Mouse (Mus musculus): ENCODE data around the gene Jmjd8. TPM values are rescaled to one million over a fixed set of nuclear protein-coding genes. Genes with fewer than 3 reads are reported as not detected.

The Jmjd8 gene
- 52.1 and 55.6 TPM in 2 replicates for polyA plus RNA-seq (2014; fragmentation: Nextera tagmentation; extraction: Ambion mirVana)

DNA sequence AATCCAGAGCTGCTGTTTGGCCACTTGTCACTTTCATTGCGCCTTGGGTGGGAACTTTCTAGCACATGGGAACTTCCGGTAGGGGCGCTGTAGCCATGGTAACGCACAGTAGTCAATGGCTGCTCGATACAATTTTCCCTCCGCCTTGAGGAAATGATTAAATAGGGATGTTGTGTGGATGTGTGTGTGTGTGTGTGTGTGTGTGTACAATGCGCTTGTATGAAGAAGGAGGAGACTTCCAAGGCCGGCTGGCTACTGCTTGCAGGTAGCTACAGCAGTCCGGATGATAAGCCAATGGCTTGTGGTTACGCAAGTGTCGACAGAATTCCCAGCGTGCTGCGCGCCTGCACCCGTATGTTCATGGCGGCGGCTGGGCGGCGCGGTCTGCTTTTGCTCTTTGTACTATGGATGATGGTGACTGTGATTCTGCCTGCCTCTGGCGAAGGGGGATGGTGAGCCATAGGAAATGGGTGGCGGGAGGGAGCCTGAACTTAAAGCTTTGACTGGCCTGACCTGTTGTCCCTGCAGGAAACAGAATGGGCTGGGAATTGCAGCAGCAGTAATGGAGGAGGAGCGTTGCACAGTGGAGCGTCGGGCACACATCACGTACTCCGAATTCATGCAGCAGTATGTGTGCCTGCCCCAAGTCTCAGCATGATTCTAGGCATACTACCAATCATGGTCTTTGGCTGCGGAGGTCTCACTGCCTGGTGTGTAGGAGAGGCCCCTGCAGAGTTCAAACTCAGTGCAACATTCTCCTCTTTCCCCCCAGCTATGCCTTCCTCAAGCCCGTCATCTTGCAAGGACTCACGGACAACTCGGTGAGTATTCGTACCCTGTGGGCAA is at the start of gene Jmjd8:
TSS of gene Jmjd8 (plus strand) at position 156 of the 846 bp plus-strand sequence.
- H3K27me3 ChIP-seq (ENCODE audit: control insufficient read depth, insufficient read depth, low read length): no peaks in the 10 kb centered on the region
- WGBS: under 1% methylated on average over 32 of the region's 32 CpGs
- H3K27ac ChIP-seq (ENCODE audit: low read depth, low read length): peak within 1 kb of the TSS; percentile 63
- DNase-seq (ENCODE audit: low spot score): peak; percentile 85
- H3K4me1 ChIP-seq (ENCODE audit: control insufficient read depth, insufficient read depth, low read length): peaks cover 50% of the 10 kb centered on the region
- peak within 1 kb of the TSS; percentile 77 for H3K9ac ChIP-seq (ENCODE audit: low read length)
- H3K4me2 ChIP-seq (ENCODE audit: low read depth): peak within 1 kb of the TSS; percentile 82
- H3K9me3 ChIP-seq (ENCODE audit: control insufficient read depth, low read length): no peaks in the 10 kb centered on the region
- peak within 1 kb of the TSS; percentile 46 for H3K4me3 ChIP-seq (ENCODE audit: low read depth, low read length)
- peak; percentile 36 for ATAC-seq (ENCODE audit: insufficient read depth, low FRiP score, low TSS enrichment)
- H3K36me3 ChIP-seq (ENCODE audit: control insufficient read depth, insufficient read depth, low read length): peaks cover 15% of the 10 kb centered on the region

DNA sequence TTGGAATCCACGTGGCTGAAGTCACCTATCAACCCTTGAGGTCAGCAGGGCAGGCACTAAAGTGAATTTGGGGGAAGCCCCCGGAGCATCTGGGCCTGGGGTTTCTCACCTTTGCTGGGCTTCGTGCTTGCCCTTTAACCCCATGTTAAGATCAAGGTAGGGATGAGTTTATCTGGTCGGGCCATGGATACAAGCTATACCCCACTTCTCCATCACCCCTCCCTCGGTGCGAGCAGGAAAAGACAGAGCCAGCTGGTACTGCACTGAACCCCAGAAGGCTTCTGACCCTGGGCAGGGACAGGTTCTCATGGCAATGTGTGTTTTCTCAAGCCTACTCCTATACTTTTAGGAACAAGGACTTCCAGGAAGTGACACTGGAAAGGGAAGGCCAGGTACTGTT is 47.3 kb upstream of the Jmjd8 start:
- H3K36me3 ChIP-seq (ENCODE audit: control insufficient read depth, insufficient read depth, low read length): peaks cover 3% of the 10 kb centered on the region; the same call in 1 of the 2 replicates
- H3K9ac ChIP-seq (ENCODE audit: low read length): no peak overlapping the region
- H3K4me3 ChIP-seq (ENCODE audit: low read depth, low read length): no peak overlapping the region
- DNase-seq (ENCODE audit: low spot score) (no peak), ATAC-seq (ENCODE audit: insufficient read depth, low FRiP score, low TSS enrichment) (no peak)
- peaks cover 10% of the 10 kb centered on the region for H3K4me1 ChIP-seq (ENCODE audit: control insufficient read depth, insufficient read depth, low read length)
- H3K9me3 ChIP-seq (ENCODE audit: control insufficient read depth, low read length): no peaks in the 10 kb centered on the region
- no peaks in the 10 kb centered on the region for H3K27me3 ChIP-seq (ENCODE audit: control insufficient read depth, insufficient read depth, low read length)
- no peak overlapping the region for H3K27ac ChIP-seq (ENCODE audit: low read depth, low read length)
- 74% methylated on average over 6 of the region's 6 CpGs for WGBS
- no peak overlapping the region for H3K4me2 ChIP-seq (ENCODE audit: low read depth)

DNA sequence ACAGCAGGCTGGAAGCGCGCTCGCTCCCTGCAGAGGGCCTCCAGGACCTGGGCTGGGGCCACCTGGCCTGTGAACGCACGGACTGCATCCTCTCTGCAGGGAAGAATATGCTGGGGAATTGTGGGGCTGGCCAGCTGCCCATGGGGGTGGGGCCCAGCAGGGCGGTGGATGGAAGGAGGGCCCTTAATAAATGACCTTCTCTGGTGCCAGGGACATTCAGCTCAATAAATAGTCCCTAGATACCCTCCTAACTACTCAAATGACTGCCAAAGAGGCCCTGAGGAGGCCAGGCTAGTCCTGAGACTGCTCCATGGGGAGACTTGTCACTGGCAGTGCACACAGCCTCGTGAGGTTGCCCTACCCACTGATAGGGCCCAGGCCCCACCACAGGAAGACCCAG is 45.6 kb upstream of the Jmjd8 start:
- H3K9ac ChIP-seq (ENCODE audit: low read length): no peak overlapping the region; the same call in 1 of the 2 replicates
- H3K27me3 ChIP-seq (ENCODE audit: control insufficient read depth, insufficient read depth, low read length): no peaks in the 10 kb centered on the region
- no peak overlapping the region for H3K27ac ChIP-seq (ENCODE audit: low read depth, low read length)
- DNase-seq (ENCODE audit: low spot score): no peak
- no peak overlapping the region for H3K4me3 ChIP-seq (ENCODE audit: low read depth, low read length)
- no peak for ATAC-seq (ENCODE audit: insufficient read depth, low FRiP score, low TSS enrichment)
- WGBS: 71% methylated on average over 7 of the region's 7 CpGs
- H3K36me3 ChIP-seq (ENCODE audit: control insufficient read depth, insufficient read depth, low read length): peaks cover 3% of the 10 kb centered on the region; the same call in 1 of the 2 replicates
- H3K4me2 ChIP-seq (ENCODE audit: low read depth): no peak overlapping the region
- no peaks in the 10 kb centered on the region for H3K9me3 ChIP-seq (ENCODE audit: control insufficient read depth, low read length)
- H3K4me1 ChIP-seq (ENCODE audit: control insufficient read depth, insufficient read depth, low read length): peaks cover 10% of the 10 kb centered on the region

- Histone ChIP-seq H3K4me1 (ENCODE audit: control insufficient read depth, insufficient read depth, low read length) (peaks cover 10% of the 10 kb centered on the region), H3K36me3 (ENCODE audit: control insufficient read depth, insufficient read depth, low read length) (peaks cover 3% of the 10 kb centered on the region; the same call in 1 of the 2 replicates), H3K27ac (ENCODE audit: low read depth, low read length) (no peak overlapping the region), H3K9me3 (ENCODE audit: control insufficient read depth, low read length) (no peaks in the 10 kb centered on the region), H3K4me2 (ENCODE audit: low read depth) (peak overlapping the region; percentile 86), H3K9ac (ENCODE audit: low read length) (peak overlapping the region; percentile 85; the same call in 1 of the 2 replicates), H3K27me3 (ENCODE audit: control insufficient read depth, insufficient read depth, low read length) (no peaks in the 10 kb centered on the region), H3K4me3 (ENCODE audit: low read depth, low read length) (peak overlapping the region; percentile 71)
- no peak for DNase-seq (ENCODE audit: low spot score)
- 82% methylated on average over 15 of the region's 15 CpGs for WGBS
- ATAC-seq (ENCODE audit: insufficient read depth, low FRiP score, low TSS enrichment): no peak
Measured at GRCm38 (mm10) chr17:25783861-25784574, 44.6 kb upstream of the Jmjd8 start.

DNA sequence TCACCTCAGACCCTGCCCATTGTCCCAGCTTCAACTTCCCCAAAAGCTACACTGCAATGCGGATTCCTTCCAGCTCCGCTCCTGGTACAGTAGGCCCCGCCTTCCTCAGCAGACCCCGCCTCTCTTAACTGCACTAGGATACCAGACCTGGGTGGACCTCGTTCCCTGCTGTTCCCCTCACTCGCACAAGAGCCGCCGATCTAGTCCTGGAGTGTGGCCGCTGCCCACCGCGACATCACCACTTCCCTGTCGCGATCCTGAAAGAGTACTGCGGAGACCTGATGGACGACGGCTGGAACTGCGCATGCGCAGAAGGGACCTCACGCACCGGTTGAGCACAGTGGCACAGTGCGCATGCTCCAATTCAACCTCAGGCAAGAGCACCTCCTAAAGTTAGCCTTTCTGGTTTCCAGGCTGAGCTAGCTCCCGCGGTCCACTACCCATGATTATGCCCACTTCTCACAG is 43.4 kb upstream of the Jmjd8 start, which contains the start of gene Haghl:
TSS of gene Haghl (minus strand) at position 393 of the 465 bp plus-strand sequence.
- peak within 1 kb of the TSS; percentile 83 for H3K27ac ChIP-seq (ENCODE audit: low read depth, low read length)
- peak within 1 kb of the TSS; percentile 86 for H3K4me2 ChIP-seq (ENCODE audit: low read depth)
- peaks cover 10% of the 10 kb centered on the region for H3K4me1 ChIP-seq (ENCODE audit: control insufficient read depth, insufficient read depth, low read length)
- peaks cover 3% of the 10 kb centered on the region; the same call in 1 of the 2 replicates for H3K36me3 ChIP-seq (ENCODE audit: control insufficient read depth, insufficient read depth, low read length)
- no peaks in the 10 kb centered on the region for H3K9me3 ChIP-seq (ENCODE audit: control insufficient read depth, low read length)
- peak within 1 kb of the TSS; percentile 85 for H3K9ac ChIP-seq (ENCODE audit: low read length)
- peak; percentile 97 for DNase-seq (ENCODE audit: low spot score)
- no peaks in the 10 kb centered on the region for H3K27me3 ChIP-seq (ENCODE audit: control insufficient read depth, insufficient read depth, low read length)
- peak; percentile 77 for ATAC-seq (ENCODE audit: insufficient read depth, low FRiP score, low TSS enrichment)
- peak within 1 kb of the TSS; percentile 71 for H3K4me3 ChIP-seq (ENCODE audit: low read depth, low read length)
- WGBS: under 1% methylated on average over 23 of the region's 23 CpGs

DNA sequence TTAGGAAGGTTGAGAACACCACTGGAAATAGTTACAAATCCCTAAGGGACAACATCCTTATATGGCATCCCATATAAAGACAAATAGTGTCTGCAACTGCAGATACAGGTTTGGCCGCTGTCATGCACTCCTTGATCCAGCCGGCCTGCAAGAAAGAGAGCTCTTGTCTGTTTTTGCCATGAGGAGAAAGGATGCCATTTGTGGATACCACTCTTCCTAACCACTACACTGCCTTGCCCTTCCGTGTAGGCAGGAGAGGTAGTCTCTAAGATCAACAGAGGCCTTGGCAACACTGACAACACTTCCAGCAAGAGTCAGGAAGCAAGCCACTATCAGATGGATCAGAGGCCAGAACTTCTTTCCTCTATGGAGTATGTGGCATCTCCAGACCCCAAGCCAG is 42.4 kb upstream of the Jmjd8 start, which contains the start of gene Ccdc78:
TSS of gene Ccdc78 (plus strand) at position 301 of the 400 bp plus-strand sequence.
- Histone ChIP-seq H3K4me3 (ENCODE audit: low read depth, low read length) (peak within 1 kb of the TSS; percentile 71), H3K4me2 (ENCODE audit: low read depth) (peak within 1 kb of the TSS; percentile 86), H3K36me3 (ENCODE audit: control insufficient read depth, insufficient read depth, low read length) (peaks cover 3% of the 10 kb centered on the region; the same call in 1 of the 2 replicates), H3K4me1 (ENCODE audit: control insufficient read depth, insufficient read depth, low read length) (peaks cover 12% of the 10 kb centered on the region), H3K27ac (ENCODE audit: low read depth, low read length) (peak within 1 kb of the TSS; percentile 83), H3K9me3 (ENCODE audit: control insufficient read depth, low read length) (no peaks in the 10 kb centered on the region), H3K9ac (ENCODE audit: low read length) (peak within 1 kb of the TSS; percentile 85), H3K27me3 (ENCODE audit: control insufficient read depth, insufficient read depth, low read length) (no peaks in the 10 kb centered on the region)
- DNase-seq (ENCODE audit: low spot score) (no peak), ATAC-seq (ENCODE audit: insufficient read depth, low FRiP score, low TSS enrichment) (no peak)
- WGBS: 87% methylated on average over 3 of the region's 3 CpGs

- 93% methylated on average over 9 of the region's 9 CpGs for WGBS
- peaks cover 3% of the 10 kb centered on the region; the same call in 1 of the 2 replicates for H3K36me3 ChIP-seq (ENCODE audit: control insufficient read depth, insufficient read depth, low read length)
- no peaks in the 10 kb centered on the region for H3K27me3 ChIP-seq (ENCODE audit: control insufficient read depth, insufficient read depth, low read length)
- ATAC-seq (ENCODE audit: insufficient read depth, low FRiP score, low TSS enrichment): no peak
- no peak overlapping the region for H3K9ac ChIP-seq (ENCODE audit: low read length)
- H3K4me1 ChIP-seq (ENCODE audit: control insufficient read depth, insufficient read depth, low read length): peaks cover 14% of the 10 kb centered on the region
- H3K9me3 ChIP-seq (ENCODE audit: control insufficient read depth, low read length): no peaks in the 10 kb centered on the region
- no peak overlapping the region for H3K27ac ChIP-seq (ENCODE audit: low read depth, low read length)
- DNase-seq (ENCODE audit: low spot score): no peak
- no peak overlapping the region for H3K4me2 ChIP-seq (ENCODE audit: low read depth)
- H3K4me3 ChIP-seq (ENCODE audit: low read depth, low read length): no peak overlapping the region
Measured at GRCm38 (mm10) chr17:25786781-25787504, 41.7 kb upstream of the Jmjd8 start.

GRCm38 (mm10) chr17:25791320-25791842 is 37.3 kb upstream of the Jmjd8 start:
- WGBS: 31% methylated on average over 19 of the region's 19 CpGs
- peak overlapping the region; percentile 75 for H3K9ac ChIP-seq (ENCODE audit: low read length)
- H3K9me3 ChIP-seq (ENCODE audit: control insufficient read depth, low read length): no peaks in the 10 kb centered on the region
- no peaks in the 10 kb centered on the region for H3K27me3 ChIP-seq (ENCODE audit: control insufficient read depth, insufficient read depth, low read length)
- peak overlapping the region; percentile 88 for H3K27ac ChIP-seq (ENCODE audit: low read depth, low read length)
- H3K4me1 ChIP-seq (ENCODE audit: control insufficient read depth, insufficient read depth, low read length): peaks cover 40% of the 10 kb centered on the region
- H3K4me3 ChIP-seq (ENCODE audit: low read depth, low read length): peak overlapping the region; percentile 56
- DNase-seq (ENCODE audit: low spot score): peak; percentile 56
- ATAC-seq (ENCODE audit: insufficient read depth, low FRiP score, low TSS enrichment): no peak
- 0 out of 2 replicates have a peak, but pooled peaks cover 2% of the 10 kb centered on the region for H3K36me3 ChIP-seq (ENCODE audit: control insufficient read depth, insufficient read depth, low read length)
- H3K4me2 ChIP-seq (ENCODE audit: low read depth): peak overlapping the region; percentile 96

All from neural tube, embryonic 11.5 days (tissue).